Mouse (Mus musculus): Measurements from ENCODE around the gene Cyb5b. TPM values are rescaled to one million over a fixed set of nuclear protein-coding genes. Genes with fewer than 3 reads are reported as not detected.

Cyb5b gene
- polyA plus RNA-seq, 1 experiment: 106 TPM

- H3K27ac ChIP-seq (ENCODE audit: insufficient read depth, low read length): no peak overlapping the region
- TF ChIP-seq POLR2A (IDR thresholded peaks at IDR 0.05; ENCODE audit: extremely low read depth, insufficient read depth, low read length) (no peak), CTCF (IDR thresholded peaks at IDR 0.05; ENCODE audit: extremely low read depth, insufficient read depth, low read length) (no peak)
- H3K4me1 ChIP-seq (ENCODE audit: control insufficient read depth, insufficient read depth, low read length): no peaks in the 10 kb centered on the region
- H3K4me3 ChIP-seq (ENCODE audit: insufficient read depth, low read length): no peak overlapping the region
Observed at GRCm38 (mm10) chr8:107233251-107233650, 82.8 kb downstream of the Cyb5b start.

- TF ChIP-seq POLR2A (IDR thresholded peaks at IDR 0.05; ENCODE audit: extremely low read depth, insufficient read depth, low read length): no peak
- TF ChIP-seq CTCF (IDR thresholded peaks at IDR 0.05; ENCODE audit: extremely low read depth, insufficient read depth, low read length): no peak
- H3K4me1 ChIP-seq (ENCODE audit: control insufficient read depth, insufficient read depth, low read length): no peaks in the 10 kb centered on the region
- no peak overlapping the region for H3K27ac ChIP-seq (ENCODE audit: insufficient read depth, low read length)
- no peak overlapping the region for H3K4me3 ChIP-seq (ENCODE audit: insufficient read depth, low read length)
Observed at GRCm38 (mm10) chr8:107233718-107234117, 83.3 kb downstream of the Cyb5b start.

Other genes with a start within 250 kb of the Cyb5b start
- gene Sntb2, start 214.9 kb upstream of the Cyb5b start, polyA plus RNA-seq (2012; rRNA removed): 8.7 and 9.3 TPM in 2 replicates
- 99.0 and 103 TPM in 2 replicates for gene Vps4a, start 119.4 kb upstream of the Cyb5b start, polyA plus RNA-seq (2012; rRNA removed)
- 32.4 TPM in 2 replicates for gene Pdf, start 102.0 kb upstream of the Cyb5b start, polyA plus RNA-seq (2012; rRNA removed)
- gene Cog8, start 94.0 kb upstream of the Cyb5b start, polyA plus RNA-seq (2012; rRNA removed): 33.0 and 36.8 TPM in 2 replicates
- 36.5 and 42.5 TPM in 2 replicates for gene Nip7, start 93.8 kb upstream of the Cyb5b start, polyA plus RNA-seq (2012; rRNA removed)
- not detected in 2 replicates for gene Tmed6, start 85.0 kb upstream of the Cyb5b start, polyA plus RNA-seq (2012; rRNA removed)
- 32.8 and 33.3 TPM in 2 replicates for gene Terf2, start 54.1 kb upstream of the Cyb5b start, polyA plus RNA-seq (2012; rRNA removed)
- gene Nfat5, start 142.8 kb downstream of the Cyb5b start, polyA plus RNA-seq (2012; rRNA removed): 34.9 and 36.0 TPM in 2 replicates